Mouse (Mus musculus): ENCODE results near the gene Dpf3. TPM values are rescaled to one million over a fixed set of nuclear protein-coding genes. Genes with fewer than 3 reads are reported as not detected.

The Dpf3 gene
- total and polyA plus RNA-seq, 2 experiments from 2014 or later, result 8.1 to 15.3 TPM

- Histone ChIP-seq H3K27ac (ENCODE audit: low read depth, low read length) (no peak overlapping the region), H3K9me3 (ENCODE audit: low read length) (no peaks in the 10 kb centered on the region), H3K4me2 (ENCODE audit: low read depth) (no peak overlapping the region), H3K4me1 (ENCODE audit: insufficient read depth) (peaks cover 3% of the 10 kb centered on the region; the same call in 1 of the 2 replicates), H3K9ac (no peak overlapping the region), H3K4me3 (ENCODE audit: low read depth, low read length) (no peak overlapping the region), H3K36me3 (ENCODE audit: insufficient read depth) (no peaks in the 10 kb centered on the region), H3K27me3 (ENCODE audit: insufficient read depth, low read length) (no peaks in the 10 kb centered on the region)
- no peak for ATAC-seq
- DNase-seq, result peak; percentile 25
- 67% methylated on average over 12 of the region's 12 CpGs for WGBS
- TF ChIP-seq CTCF (IDR thresholded peaks at IDR 0.05; ENCODE audit: low read depth), result no peak
Observed at GRCm38 (mm10) chr12:83424086-83424719, 63.3 kb downstream of the Dpf3 start.

GRCm38 (mm10) chr12:83420346-83420745, 67.2 kb downstream of the Dpf3 start:
- WGBS, result 88% methylated on average over 5 of the region's 5 CpGs
- ATAC-seq, result no peak
- H3K9ac ChIP-seq, result no peak overlapping the region

GRCm38 (mm10) chr12:83415207-83415606, 72.3 kb downstream of the Dpf3 start:
- 81% methylated on average over 4 of the region's 4 CpGs for WGBS

More at GRCm38 (mm10) chr12:83420346-83420745, 67.2 kb downstream of the Dpf3 start:
- H3K27ac ChIP-seq (ENCODE audit: low read depth, low read length), result no peak overlapping the region
- no peaks in the 10 kb centered on the region for H3K9me3 ChIP-seq (ENCODE audit: low read length)
- no peak overlapping the region for H3K4me2 ChIP-seq (ENCODE audit: low read depth)
- H3K4me1 ChIP-seq (ENCODE audit: insufficient read depth), result peaks cover 3% of the 10 kb centered on the region; the same call in 1 of the 2 replicates
- no peak for DNase-seq
- H3K36me3 ChIP-seq (ENCODE audit: insufficient read depth), result no peaks in the 10 kb centered on the region
- no peaks in the 10 kb centered on the region for H3K27me3 ChIP-seq (ENCODE audit: insufficient read depth, low read length)
- no peak overlapping the region for H3K4me3 ChIP-seq (ENCODE audit: low read depth, low read length)
- no peak for TF ChIP-seq CTCF (IDR thresholded peaks at IDR 0.05; ENCODE audit: low read depth)

GRCm38 (mm10) chr12:83413684-83414083, 73.8 kb downstream of the Dpf3 start:
- no peaks in the 10 kb centered on the region for H3K36me3 ChIP-seq (ENCODE audit: insufficient read depth)
- DNase-seq, result no peak
- no peak overlapping the region for H3K4me2 ChIP-seq (ENCODE audit: low read depth)
- WGBS, result 85% methylated on average over 5 of the region's 5 CpGs
- H3K27me3 ChIP-seq (ENCODE audit: insufficient read depth, low read length), result no peaks in the 10 kb centered on the region
- H3K9me3 ChIP-seq (ENCODE audit: low read length), result no peaks in the 10 kb centered on the region
- peaks cover 12% of the 10 kb centered on the region; the same call in 1 of the 2 replicates for H3K4me1 ChIP-seq (ENCODE audit: insufficient read depth)
- TF ChIP-seq CTCF (IDR thresholded peaks at IDR 0.05; ENCODE audit: low read depth), result no peak
- no peak overlapping the region for H3K4me3 ChIP-seq (ENCODE audit: low read depth, low read length)
- no peak overlapping the region for H3K27ac ChIP-seq (ENCODE audit: low read depth, low read length)
- no peak overlapping the region for H3K9ac ChIP-seq
- no peak for ATAC-seq

More at GRCm38 (mm10) chr12:83415207-83415606, 72.3 kb downstream of the Dpf3 start:
- H3K36me3 ChIP-seq (ENCODE audit: insufficient read depth), result no peaks in the 10 kb centered on the region
- no peaks in the 10 kb centered on the region for H3K9me3 ChIP-seq (ENCODE audit: low read length)
- no peaks in the 10 kb centered on the region for H3K27me3 ChIP-seq (ENCODE audit: insufficient read depth, low read length)
- H3K27ac ChIP-seq (ENCODE audit: low read depth, low read length), result no peak overlapping the region
- TF ChIP-seq CTCF (IDR thresholded peaks at IDR 0.05; ENCODE audit: low read depth), result no peak
- ATAC-seq, result no peak
- no peak for DNase-seq
- peaks cover 12% of the 10 kb centered on the region; the same call in 1 of the 2 replicates for H3K4me1 ChIP-seq (ENCODE audit: insufficient read depth)
- no peak overlapping the region for H3K9ac ChIP-seq
- no peak overlapping the region for H3K4me2 ChIP-seq (ENCODE audit: low read depth)
- no peak overlapping the region for H3K4me3 ChIP-seq (ENCODE audit: low read depth, low read length)

- H3K36me3 ChIP-seq (ENCODE audit: insufficient read depth), result no peaks in the 10 kb centered on the region
- peak overlapping the region; percentile 14; the same call in 1 of the 2 replicates for H3K9ac ChIP-seq
- no peaks in the 10 kb centered on the region for H3K27me3 ChIP-seq (ENCODE audit: insufficient read depth, low read length)
- H3K4me2 ChIP-seq (ENCODE audit: low read depth), result 0 out of 2 replicates have a peak overlapping the region, but pooled peaks have one; percentile 5
- H3K4me3 ChIP-seq (ENCODE audit: low read depth, low read length), result no peak overlapping the region
- H3K9me3 ChIP-seq (ENCODE audit: low read length), result no peaks in the 10 kb centered on the region
- peak; percentile 86 for DNase-seq
- peaks cover 12% of the 10 kb centered on the region; the same call in 1 of the 2 replicates for H3K4me1 ChIP-seq (ENCODE audit: insufficient read depth)
- peak overlapping the region; percentile 45 for H3K27ac ChIP-seq (ENCODE audit: low read depth, low read length)
- peak; percentile 91 for ATAC-seq
- TF ChIP-seq CTCF (IDR thresholded peaks at IDR 0.05; ENCODE audit: low read depth), result no peak
- WGBS, result 38% methylated on average over 17 of the region's 17 CpGs
Observed at GRCm38 (mm10) chr12:83411721-83412521, 75.6 kb downstream of the Dpf3 start.

GRCm38 (mm10) chr12:83411032-83411431, 76.5 kb downstream of the Dpf3 start:
- H3K4me1 ChIP-seq (ENCODE audit: insufficient read depth), result peaks cover 12% of the 10 kb centered on the region; the same call in 1 of the 2 replicates
- no peak overlapping the region for H3K9ac ChIP-seq
- H3K27ac ChIP-seq (ENCODE audit: low read depth, low read length), result peak overlapping the region; percentile 35; the same call in 1 of the 2 replicates
- TF ChIP-seq CTCF (IDR thresholded peaks at IDR 0.05; ENCODE audit: low read depth), result no peak
- WGBS, result 67% methylated on average over 5 of the region's 5 CpGs
- no peaks in the 10 kb centered on the region for H3K9me3 ChIP-seq (ENCODE audit: low read length)
- DNase-seq (no peak), ATAC-seq (no peak)
- no peaks in the 10 kb centered on the region for H3K36me3 ChIP-seq (ENCODE audit: insufficient read depth)
- H3K27me3 ChIP-seq (ENCODE audit: insufficient read depth, low read length), result no peaks in the 10 kb centered on the region
- H3K4me3 ChIP-seq (ENCODE audit: low read depth, low read length), result no peak overlapping the region
- no peak overlapping the region for H3K4me2 ChIP-seq (ENCODE audit: low read depth)
